Mouse (Mus musculus): ENCODE results near the gene Cdc42ep4.

DNA sequence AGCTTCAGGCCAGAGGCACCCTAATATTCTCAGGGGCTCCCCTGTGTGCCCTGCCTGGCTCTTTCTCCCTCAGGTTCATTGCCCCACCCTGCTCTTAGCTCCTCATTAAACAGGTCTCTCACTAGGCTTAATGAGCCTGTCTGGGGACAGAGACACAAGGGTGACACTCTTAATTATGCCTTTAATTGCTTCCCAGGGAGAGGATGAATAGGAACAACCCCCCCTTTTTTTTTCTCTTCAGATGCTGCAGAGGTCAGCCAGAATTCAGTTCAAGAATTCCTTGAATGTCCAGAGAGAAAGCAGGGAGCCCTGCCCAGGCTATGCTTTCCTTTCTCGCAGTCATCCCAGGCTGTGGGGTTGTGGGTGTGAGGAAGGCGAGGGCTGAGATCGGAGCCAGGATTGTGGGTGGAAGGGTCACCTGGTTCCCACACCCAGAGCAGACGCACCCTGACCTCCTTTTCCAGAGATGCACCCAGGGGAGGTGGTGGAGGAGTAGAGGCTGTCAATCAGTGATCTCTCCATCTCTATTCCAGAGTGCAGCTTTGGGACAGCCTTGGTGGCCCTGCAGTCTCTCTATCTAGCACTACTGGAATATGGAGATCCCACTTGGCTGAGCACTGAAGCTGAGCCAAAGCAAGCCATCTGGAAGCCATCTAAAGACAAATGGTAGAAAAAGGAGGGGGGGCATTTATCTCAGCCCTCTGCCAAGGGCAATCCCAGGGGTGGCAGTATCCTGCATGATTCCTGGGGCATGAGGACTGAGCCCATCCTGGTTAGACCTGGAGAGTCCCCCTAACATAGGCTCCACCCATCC, 26.2 kb downstream of the Cdc42ep4 start:
- no peak for TF ChIP-seq CTCF (IDR thresholded peaks at IDR 0.05; ENCODE audit: insufficient read depth, low read depth, low read length)
- TF ChIP-seq POLR2A (IDR thresholded peaks at IDR 0.05; ENCODE audit: insufficient read depth, low read depth, low read length) = no peak

Data from olfactory bulb, adult 2 months (tissue).